Mouse (Mus musculus): ENCODE measurements at regions not wholly inside any gene's neighbourhood (a gene's known extent, or its start where the extent isn't known, plus 50 kb on each side); places are given as distances from the start of the nearest gene placed in this dataset.
A peak's percentile ranks its signal among the peaks of the same experiment; 100 is the strongest.

- H3K4me1 ChIP-seq (ENCODE audit: control insufficient read depth in 1 of 2, insufficient read depth in 2 of 2, low read length in 2 of 2): no peaks in the 10 kb centered on the region
- no peaks in the 10 kb centered on the region for H3K27me3 ChIP-seq (ENCODE audit: control insufficient read depth in 1 of 2, insufficient read depth in 2 of 2, low read length in 2 of 2)
- H3K4me3 ChIP-seq (ENCODE audit: control insufficient read depth in 1 of 2, insufficient read depth in 1 of 2, low read depth in 2 of 2, low read length in 2 of 2): no peak overlapping the region
- no peaks in the 10 kb centered on the region for H3K36me3 ChIP-seq (ENCODE audit: control insufficient read depth in 1 of 2, insufficient read depth in 2 of 2, low read length in 2 of 2)
- H3K79me2 ChIP-seq (ENCODE audit: control insufficient read depth, insufficient read depth, low read length, poor library complexity): no peaks in the 10 kb centered on the region
- no peak overlapping the region for H3K9ac ChIP-seq (ENCODE audit: control insufficient read depth, low read depth, low read length, poor library complexity, severe bottlenecking)
- no peaks in the 10 kb centered on the region for H3K9me3 ChIP-seq (replicated peaks; ENCODE audit: insufficient read depth, low read length)
- no peak for TF ChIP-seq HCFC1 (IDR thresholded peaks at IDR 0.05; ENCODE audit: low read depth, low read length)
- TF ChIP-seq SMC3 (IDR thresholded peaks at IDR 0.05; ENCODE audit: low read depth, low read length): no peak
- peak; percentile 2 for DNase-seq (ENCODE audit: low read depth, low spot score)
- H3K27ac ChIP-seq (ENCODE audit: control insufficient read depth, low read depth, low read length): no peak overlapping the region
Measured at GRCm38 (mm10) chr1:6969838-6970237, 2162.1 kb downstream of the Gm37988 start.

GRCm38 (mm10) chr1:6973749-6974327, 2166.1 kb downstream of the Gm37988 start:
- no peak overlapping the region for H3K9ac ChIP-seq (ENCODE audit: control insufficient read depth, low read depth, low read length, poor library complexity, severe bottlenecking)
- H3K27ac ChIP-seq (ENCODE audit: control insufficient read depth, low read depth, low read length): no peak overlapping the region
- TF ChIP-seq POLR2AphosphoS5 (IDR thresholded peaks at IDR 0.05; ENCODE audit: borderline replicate concordance, low read depth, low read length): no peak
- TF ChIP-seq BHLHE40 (IDR thresholded peaks at IDR 0.05; ENCODE audit: borderline replicate concordance, low read depth, low read length): no peak
- no peak for TF ChIP-seq ZMIZ1 (IDR thresholded peaks at IDR 0.05; ENCODE audit: low read depth, low read length)
- TF ChIP-seq NRF1 (IDR thresholded peaks at IDR 0.05; ENCODE audit: insufficient read depth, low read depth, low read length, poor library complexity, severe bottlenecking): no peak
- no peak for TF ChIP-seq SIN3A (IDR thresholded peaks at IDR 0.05; ENCODE audit: low read length)
- no peak for TF ChIP-seq JUND (IDR thresholded peaks at IDR 0.05; ENCODE audit: low read depth, low read length)
- no peak for TF ChIP-seq SMC3 (IDR thresholded peaks at IDR 0.05; ENCODE audit: low read depth, low read length)
- no peak for TF ChIP-seq CTCF (IDR thresholded peaks at IDR 0.05 in 2 of 3, conservative IDR thresholded peaks at IDR 0.05 in 1 of 3; ENCODE audit: control insufficient read depth in 1 of 3, insufficient read depth in 1 of 3, low read depth in 2 of 3, low read length in 3 of 3, poor library complexity in 1 of 3, severe bottlenecking in 1 of 3)
- no peak for TF ChIP-seq MXI1 (IDR thresholded peaks at IDR 0.05; ENCODE audit: low read depth, low read length)
- TF ChIP-seq POLR2AphosphoS2 (IDR thresholded peaks at IDR 0.05; ENCODE audit: low read length): no peak
- no peak for TF ChIP-seq MYB (IDR thresholded peaks at IDR 0.05; ENCODE audit: low read depth, low read length)
- TF ChIP-seq ZKSCAN1 (IDR thresholded peaks at IDR 0.05; ENCODE audit: low read depth, low read length): no peak
- no peak for TF ChIP-seq EP300 (IDR thresholded peaks at IDR 0.05; ENCODE audit: low read depth in 1 of 2, low read length in 2 of 2)
- no peak for TF ChIP-seq ZC3H11A (IDR thresholded peaks at IDR 0.05; ENCODE audit: low read depth, low read length)
- no peaks in the 10 kb centered on the region for H3K79me2 ChIP-seq (ENCODE audit: control insufficient read depth, insufficient read depth, low read length, poor library complexity)
- H3K9me3 ChIP-seq (replicated peaks; ENCODE audit: insufficient read depth, low read length): no peaks in the 10 kb centered on the region
- H3K4me3 ChIP-seq (ENCODE audit: control insufficient read depth in 1 of 2, insufficient read depth in 1 of 2, low read depth in 2 of 2, low read length in 2 of 2): no peak overlapping the region
- H3K4me1 ChIP-seq (ENCODE audit: control insufficient read depth in 1 of 2, insufficient read depth in 2 of 2, low read length in 2 of 2): no peaks in the 10 kb centered on the region
- H3K27me3 ChIP-seq (ENCODE audit: control insufficient read depth in 1 of 2, insufficient read depth in 2 of 2, low read length in 2 of 2): no peaks in the 10 kb centered on the region
- no peaks in the 10 kb centered on the region for H3K36me3 ChIP-seq (ENCODE audit: control insufficient read depth in 1 of 2, insufficient read depth in 2 of 2, low read length in 2 of 2)
- DNase-seq (ENCODE audit: low read depth, low spot score): no peak

GRCm38 (mm10) chr1:6979626-6980025, 2171.9 kb downstream of the Gm37988 start:
- no peak overlapping the region for H3K4me3 ChIP-seq (ENCODE audit: control insufficient read depth in 1 of 2, insufficient read depth in 1 of 2, low read depth in 2 of 2, low read length in 2 of 2)
- H3K27me3 ChIP-seq (ENCODE audit: control insufficient read depth in 1 of 2, insufficient read depth in 2 of 2, low read length in 2 of 2): no peaks in the 10 kb centered on the region
- no peaks in the 10 kb centered on the region for H3K36me3 ChIP-seq (ENCODE audit: control insufficient read depth in 1 of 2, insufficient read depth in 2 of 2, low read length in 2 of 2)
- DNase-seq (ENCODE audit: low read depth, low spot score): no peak
- H3K9ac ChIP-seq (ENCODE audit: control insufficient read depth, low read depth, low read length, poor library complexity, severe bottlenecking): no peak overlapping the region
- H3K27ac ChIP-seq (ENCODE audit: control insufficient read depth, low read depth, low read length): no peak overlapping the region
- H3K4me1 ChIP-seq (ENCODE audit: control insufficient read depth in 1 of 2, insufficient read depth in 2 of 2, low read length in 2 of 2): no peaks in the 10 kb centered on the region
- TF ChIP-seq MYB (IDR thresholded peaks at IDR 0.05; ENCODE audit: low read depth, low read length): no peak
- no peak for TF ChIP-seq USF2 (IDR thresholded peaks at IDR 0.05; ENCODE audit: borderline replicate concordance in 1 of 2, insufficient read depth in 1 of 2, low read depth in 1 of 2, low read length in 2 of 2)
- no peak for TF ChIP-seq NELFE (IDR thresholded peaks at IDR 0.05; ENCODE audit: low read depth, low read length)
- no peak for TF ChIP-seq E2F4 (IDR thresholded peaks at IDR 0.05; ENCODE audit: borderline replicate concordance, low read depth, low read length)
- no peak for TF ChIP-seq POLR2AphosphoS5 (IDR thresholded peaks at IDR 0.05; ENCODE audit: borderline replicate concordance, low read depth, low read length)
- no peak for TF ChIP-seq ETS1 (IDR thresholded peaks at IDR 0.05; ENCODE audit: low read depth, low read length)
- TF ChIP-seq MAZ (IDR thresholded peaks at IDR 0.05; ENCODE audit: low read depth, low read length): no peak
- TF ChIP-seq MAFK (IDR thresholded peaks at IDR 0.05; ENCODE audit: borderline replicate concordance, low read depth, low read length): no peak
- no peak for TF ChIP-seq UBTF (IDR thresholded peaks at IDR 0.05; ENCODE audit: borderline replicate concordance, insufficient read depth, low read depth, low read length)
- no peak for TF ChIP-seq POLR2AphosphoS2 (IDR thresholded peaks at IDR 0.05; ENCODE audit: low read length)
- no peak for TF ChIP-seq TCF12 (IDR thresholded peaks at IDR 0.05; ENCODE audit: low read depth, low read length)
- no peak for TF ChIP-seq KAT2A (conservative IDR thresholded peaks at IDR 0.05; ENCODE audit: low read depth, low read length)
- H3K79me2 ChIP-seq (ENCODE audit: control insufficient read depth, insufficient read depth, low read length, poor library complexity): no peaks in the 10 kb centered on the region
- H3K9me3 ChIP-seq (replicated peaks; ENCODE audit: insufficient read depth, low read length): no peaks in the 10 kb centered on the region

Data from MEL (cell line).